In the genomic region with DNA sequence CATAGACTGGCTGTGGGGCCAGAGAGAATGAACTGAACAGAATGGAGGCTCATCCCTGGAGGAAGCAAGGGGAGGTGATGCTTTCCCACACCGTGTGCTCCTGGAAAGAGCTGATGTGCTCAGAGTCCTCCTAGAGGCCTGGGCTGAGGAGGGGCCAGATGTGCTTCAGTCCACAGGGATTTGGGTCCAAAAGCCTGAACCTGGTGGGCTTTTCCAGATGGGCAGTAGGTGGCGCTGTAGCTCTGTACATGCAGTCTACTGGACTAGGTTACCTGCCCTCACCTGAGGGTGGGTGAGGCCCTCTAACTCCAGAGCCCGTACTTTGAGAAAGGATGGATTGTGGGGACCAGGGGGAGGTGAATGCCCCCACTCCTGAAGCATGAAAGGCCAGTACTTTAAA, we compare ENCODE assay signal across 9 mouse cellular contexts. TPM values are rescaled to one million over a fixed set of nuclear protein-coding genes. Genes with fewer than 3 reads are reported as not detected.
DNase-seq lines count a peak whose midpoint lies in the region; ATAC-seq and TF ChIP-seq lines count a peak whose summit lies in the region.
"Had no signal": no experiment of that assay in that cellular context is flagged by ENCODE, and none has a peak within 500 bp of the region (broad histone marks: within the 10 kb centered on the region; RNA-seq: fewer than 3 reads in every experiment).

No protein-coding gene starts in this region.

- no peaks in the 10 kb centered on the region for H3K9me3 ChIP-seq in hindbrain, embryonic 16.5 days (ENCODE audit: control insufficient read depth, low read length)
- H3K9me3 ChIP-seq in limb, embryonic 10.5 days (replicated peaks) = no peaks in the 10 kb centered on the region
- H3K9me3 ChIP-seq: midbrain, embryonic 12.5 days had no signal

- peak; percentile 41; the same call in 1 of the 2 replicates for ATAC-seq in hindbrain, embryonic 16.5 days
- 0 out of 2 replicates have a peak, but pooled peaks have one; percentile 24 for ATAC-seq in neutrophil, adult 5-6 weeks (ENCODE audit: extremely low read depth, insufficient number of reproducible peaks, low FRiP score, poor library complexity, severe bottlenecking)

- H3K27ac ChIP-seq in layer of hippocampus, adult 2 months = no peak overlapping the region
- H3K27ac ChIP-seq in embryonic fibroblast, embryonic 13.5 days (ENCODE audit: insufficient read depth, low read length) = no peak overlapping the region
- no peak overlapping the region for H3K27ac ChIP-seq in hindbrain, embryonic 16.5 days (ENCODE audit: low read depth, low read length)
- H3K27ac ChIP-seq in limb, embryonic 10.5 days = no peak overlapping the region
- H3K27ac ChIP-seq: midbrain, embryonic 12.5 days had no signal

- peak; percentile 22 to 74 for DNase-seq in layer of hippocampus, adult 2 months (ENCODE audit: low spot score in 2 of 2)
- no peak for DNase-seq in layer of hippocampus, adult 9-11 months
- peak; percentile 73 for DNase-seq in brain, adult 2 months (ENCODE audit: low read depth, low spot score)
- DNase-seq in limb, embryonic 10.5 days (ENCODE audit: low spot score) = peak; percentile 84
- DNase-seq in thymus, postnatal 10 days (ENCODE audit: low spot score in 2 of 2) = peak; percentile 18 to 71

- no peak for TF ChIP-seq POLR2A in embryonic fibroblast, embryonic 13.5 days (IDR thresholded peaks at IDR 0.05; ENCODE audit: low read depth, low read length)

- 4% methylated on average over 3 of the region's 3 CpGs for WGBS in hindbrain, embryonic 16.5 days
- 1% methylated on average over 3 of the region's 3 CpGs for WGBS in limb, embryonic 10.5 days

- peak; percentile 96 for TF ChIP-seq CTCF in layer of hippocampus, adult 2 months (conservative IDR thresholded peaks at IDR 0.05)
- peak; percentile 70; the same call in 1 of the 2 replicates for TF ChIP-seq CTCF in embryonic fibroblast, embryonic 13.5 days (IDR thresholded peaks at IDR 0.05; ENCODE audit: borderline replicate concordance, insufficient read depth, low read length)

- H3K4me1 ChIP-seq in embryonic fibroblast, embryonic 13.5 days (ENCODE audit: control insufficient read depth, insufficient read depth, low read length) = no peaks in the 10 kb centered on the region
- peaks cover 4% of the 10 kb centered on the region; the same call in 1 of the 2 replicates for H3K4me1 ChIP-seq in hindbrain, embryonic 16.5 days (ENCODE audit: control insufficient read depth, insufficient read depth, low read depth, low read length)
- H3K4me1 ChIP-seq in limb, embryonic 10.5 days = peaks cover 28% of the 10 kb centered on the region

- no peak overlapping the region for H3K9ac ChIP-seq in hindbrain, embryonic 16.5 days (ENCODE audit: low read depth, low read length)
- H3K9ac ChIP-seq: midbrain, embryonic 12.5 days had no signal

- H3K4me3 ChIP-seq in layer of hippocampus, adult 2 months = no peak overlapping the region
- H3K4me3 ChIP-seq in embryonic fibroblast, embryonic 13.5 days (ENCODE audit: insufficient read depth, low read length) = no peak overlapping the region
- H3K4me3 ChIP-seq in hindbrain, embryonic 16.5 days (ENCODE audit: low read length) = no peak overlapping the region
- no peak overlapping the region for H3K4me3 ChIP-seq in limb, embryonic 10.5 days
- H3K4me3 ChIP-seq: midbrain, embryonic 12.5 days had no signal

- H3K4me2 ChIP-seq in hindbrain, embryonic 16.5 days (ENCODE audit: low read length) = no peak overlapping the region
- H3K4me2 ChIP-seq: midbrain, embryonic 12.5 days had no signal

- H3K36me3 ChIP-seq in hindbrain, embryonic 16.5 days (ENCODE audit: control insufficient read depth, insufficient read depth, low read length) = no peaks in the 10 kb centered on the region
- no peaks in the 10 kb centered on the region for H3K36me3 ChIP-seq in limb, embryonic 10.5 days
- H3K36me3 ChIP-seq: midbrain, embryonic 12.5 days had no signal

- H3K27me3 ChIP-seq in hindbrain, embryonic 16.5 days (replicated peaks; ENCODE audit: control insufficient read depth, insufficient read depth, low read length) = no peaks in the 10 kb centered on the region
- peaks cover 89% of the 10 kb centered on the region for H3K27me3 ChIP-seq in limb, embryonic 10.5 days (ENCODE audit: low read depth, poor library complexity, severe bottlenecking)

RNA-seq across cellular contexts. Expression of gene Thap12, which starts 40.4 kb away (rescaled TPM):
- total RNA-seq in layer of hippocampus, adult 2 months (2021) = 10 to 100 TPM; 73.2 to 79.5 TPM
- polyA plus RNA-seq in embryonic fibroblast, embryonic 13.5 days (2011; ENCODE audit: insufficient read length, low read depth, missing spikeins) = 64.4 and 78.2 TPM in 2 replicates
- 40.2 and 45.6 TPM in 2 replicates for polyA plus RNA-seq in hindbrain, embryonic 16.5 days (2015; fragmentation: Nextera tagmentation; extraction: Ambion mirVana)
- 50.8 and 56.2 TPM in 2 replicates for polyA plus RNA-seq in limb, embryonic 10.5 days (2016; fragmentation: Nextera tagmentation; extraction: Ambion mirVana)
- 36.9 and 42.4 TPM in 2 replicates for total RNA-seq in neutrophil, adult 5-6 weeks (2017)
